Mouse (Mus musculus) embryonic facial prominence, embryonic 15.5 days (tissue): ENCODE data around the gene Stard3. TPM values are rescaled to one million over a fixed set of nuclear protein-coding genes. Genes with fewer than 3 reads are reported as not detected.

Source experiments
- ATAC-seq: fragments of 200-750 bp; cut with Nextera tagmentation; 2 replicates; pipeline ENCODE4 v1.8.0; 2017; ENCODE audit warnings: low read depth, moderate TSS enrichment; ENCODE audit not compliant: insufficient number of reproducible peaks, low FRiP score, low TSS enrichment
- H3K27ac ChIP-seq: fragments of 300-500 bp; sonication (generic); replicated peaks from 2 replicates; pipeline ENCODE4 v1.5.1; 2015; ENCODE audit warnings: mild to moderate bottlenecking, inconsistent platforms
- H3K27me3 ChIP-seq: fragments of 300-500 bp; sonication (generic); 2 replicates; pipeline ENCODE4 v1.6.1; 2015; ENCODE audit warnings: inconsistent platforms
- H3K36me3 ChIP-seq: fragments of 300-500 bp; sonication (generic); 2 replicates; pipeline ENCODE4 v1.6.1; 2015; ENCODE audit warnings: mild to moderate bottlenecking, inconsistent platforms
- H3K4me1 ChIP-seq: fragments of 300-500 bp; sonication (generic); 2 replicates; pipeline ENCODE4 v1.6.1; 2015; ENCODE audit warnings: inconsistent platforms
- H3K4me2 ChIP-seq: fragments of 300-500 bp; sonication (generic); replicated peaks from 2 replicates; pipeline ENCODE4 v1.6.1; 2015; ENCODE audit warnings: mild to moderate bottlenecking, inconsistent platforms
- H3K4me3 ChIP-seq: fragments of 300-500 bp; sonication (generic); replicated peaks from 2 replicates; pipeline ENCODE4 v1.5.1; 2015; ENCODE audit warnings: mild to moderate bottlenecking, inconsistent platforms
- H3K9ac ChIP-seq: fragments of 300-500 bp; sonication (generic); 2 replicates; pipeline ENCODE4 v1.6.1; 2015; ENCODE audit warnings: inconsistent platforms
- H3K9me3 ChIP-seq: fragments of 300-500 bp; sonication (generic); replicated peaks from 2 replicates; pipeline ENCODE4 v1.6.1; 2016; ENCODE audit warnings: inconsistent platforms
- WGBS: fragments of 180-500 bp; shearing (Covaris S2); methylation state at CpG from one replicate; pipeline ENCODE4 v1.1.7; 2015; 5-methylcytosine and 5-hydroxymethylcytosine counted together
- polyA plus RNA-seq: library from polyadenylated mRNA; unstranded; fragments of >200 nt; fragmentation: Nextera tagmentation; extraction: Ambion mirVana; gene quantifications from 2 replicates; pipeline ENCODE4 v1.2.1, GENCODE M21; 2015

The Stard3 gene
- polyA plus RNA-seq, 1 experiment from 2014 or later = 41.0 TPM

- 12% methylated on average over 8 of the region's 8 CpGs for WGBS
Measured at GRCm38 (mm10) chr11:98392034-98392433, 33.9 kb downstream of the Stard3 start.

GRCm38 (mm10) chr11:98392645-98393044 lies 34.5 kb downstream of the Stard3 start:
- Histone ChIP-seq H3K9ac (no peak overlapping the region), H3K27me3 (peaks cover 8% of the 10 kb centered on the region), H3K4me2 (peak overlapping the region; percentile 6; the same call in 1 of the 2 replicates), H3K36me3 (no peaks in the 10 kb centered on the region), H3K9me3 (no peaks in the 10 kb centered on the region), H3K4me3 (no peak overlapping the region), H3K4me1 (peaks cover 45% of the 10 kb centered on the region), H3K27ac (peak overlapping the region; percentile 88)
- WGBS = 42% methylated on average over 4 of the region's 4 CpGs
- ATAC-seq = no peak

More at GRCm38 (mm10) chr11:98392034-98392433, 33.9 kb downstream of the Stard3 start:
- H3K27ac ChIP-seq = peak overlapping the region; percentile 88
- peaks cover 48% of the 10 kb centered on the region for H3K4me1 ChIP-seq
- no peak overlapping the region for H3K9ac ChIP-seq
- H3K4me2 ChIP-seq = peak overlapping the region; percentile 8; the same call in 1 of the 2 replicates
- H3K4me3 ChIP-seq = no peak overlapping the region
- no peaks in the 10 kb centered on the region for H3K9me3 ChIP-seq
- peak; percentile 39 for ATAC-seq
- peaks cover 14% of the 10 kb centered on the region for H3K27me3 ChIP-seq
- H3K36me3 ChIP-seq = no peaks in the 10 kb centered on the region

GRCm38 (mm10) chr11:98393317-98393716 lies 35.1 kb downstream of the Stard3 start:
- Histone ChIP-seq H3K27ac (peak overlapping the region; percentile 88), H3K9me3 (no peaks in the 10 kb centered on the region), H3K4me2 (peak overlapping the region; percentile 6; the same call in 1 of the 2 replicates), H3K4me3 (no peak overlapping the region), H3K27me3 (peaks cover 1% of the 10 kb centered on the region), H3K36me3 (no peaks in the 10 kb centered on the region), H3K4me1 (peaks cover 45% of the 10 kb centered on the region), H3K9ac (no peak overlapping the region)
- ATAC-seq = peak; percentile 9; the same call in 1 of the 2 replicates
- 65% methylated on average over 6 of the region's 6 CpGs for WGBS

DNA sequence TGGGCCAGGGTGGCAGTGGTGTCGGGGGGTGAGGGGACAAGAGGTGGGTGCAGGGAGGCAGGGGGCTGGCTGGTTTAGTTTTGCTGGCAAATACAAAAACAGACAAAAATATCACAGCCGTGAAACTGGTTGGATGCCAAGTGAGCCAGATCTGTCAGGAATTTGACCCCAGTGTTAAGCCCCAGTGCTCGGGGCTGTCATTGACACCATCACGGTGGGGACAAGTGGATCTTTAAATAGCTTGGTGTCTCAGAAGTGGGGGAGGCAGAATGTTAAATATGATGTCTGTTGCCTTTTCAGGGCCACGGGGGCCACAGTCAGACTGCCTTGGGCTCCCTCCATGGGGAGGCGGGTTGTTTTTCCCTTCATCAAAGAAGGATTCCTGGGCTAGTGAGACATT lies 36.1 kb downstream of the Stard3 start:
- Histone ChIP-seq H3K4me2 (no peak overlapping the region), H3K27ac (peak overlapping the region; percentile 88), H3K4me1 (peaks cover 41% of the 10 kb centered on the region), H3K36me3 (no peaks in the 10 kb centered on the region), H3K9ac (no peak overlapping the region), H3K4me3 (no peak overlapping the region), H3K27me3 (no peaks in the 10 kb centered on the region; the same call in 1 of the 2 replicates), H3K9me3 (no peaks in the 10 kb centered on the region)
- 32% methylated on average over 6 of the region's 6 CpGs for WGBS
- ATAC-seq = no peak

GRCm38 (mm10) chr11:98395041-98395440 lies 36.9 kb downstream of the Stard3 start:
- no peak overlapping the region for H3K4me2 ChIP-seq
- no peak for ATAC-seq
- no peaks in the 10 kb centered on the region for H3K36me3 ChIP-seq
- no peaks in the 10 kb centered on the region; the same call in 1 of the 2 replicates for H3K27me3 ChIP-seq
- no peak overlapping the region for H3K4me3 ChIP-seq
- WGBS = 44% methylated on average over 4 of the region's 4 CpGs
- no peak overlapping the region for H3K9ac ChIP-seq
- H3K9me3 ChIP-seq = no peaks in the 10 kb centered on the region
- peak overlapping the region; percentile 88; the same call in 1 of the 2 replicates for H3K27ac ChIP-seq
- peaks cover 47% of the 10 kb centered on the region for H3K4me1 ChIP-seq

- 89% methylated on average over 7 of the region's 7 CpGs for WGBS
- H3K4me2 ChIP-seq = no peak overlapping the region
- no peak overlapping the region for H3K4me3 ChIP-seq
Measured at GRCm38 (mm10) chr11:98397946-98398345, 39.8 kb downstream of the Stard3 start.

DNA sequence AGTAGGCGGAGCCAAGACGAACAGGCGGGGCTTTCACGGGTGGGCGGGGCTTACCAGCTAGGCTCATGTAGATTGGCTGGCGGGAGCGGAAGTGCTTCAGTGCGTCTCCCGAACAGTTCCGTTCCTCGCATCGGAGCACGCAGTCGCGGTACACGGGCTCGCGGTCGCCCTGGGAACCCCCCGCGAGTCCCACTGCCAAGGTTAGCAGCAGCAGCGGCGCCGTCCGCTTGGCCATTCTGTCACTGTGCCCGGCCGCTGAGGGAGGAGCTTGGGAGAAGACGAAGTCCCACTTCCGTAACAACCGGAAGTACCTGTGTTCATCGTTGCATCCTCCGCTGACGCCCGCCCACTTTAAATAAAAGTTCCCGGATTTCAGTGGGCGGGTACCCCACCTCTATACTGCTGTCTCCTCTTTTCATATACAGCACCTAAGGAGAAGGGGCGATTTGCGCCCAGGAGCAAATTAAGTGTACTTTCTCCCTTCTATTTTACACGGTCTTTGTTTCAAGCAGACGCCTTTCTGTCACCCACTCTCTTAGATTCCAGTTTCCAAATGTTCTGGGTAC lies 42.1 kb downstream of the Stard3 start, which contains the start of gene Pgap3:
Pgap3 (minus strand) TSS at position 330 of the 566 bp plus-strand sequence.
- Histone ChIP-seq H3K9me3 (no peaks in the 10 kb centered on the region), H3K27me3 (no peaks in the 10 kb centered on the region; the same call in 1 of the 2 replicates), H3K36me3 (no peaks in the 10 kb centered on the region), H3K27ac (peak within 1 kb of the TSS; percentile 96), H3K4me3 (peak within 1 kb of the TSS; percentile 70), H3K4me2 (peak within 1 kb of the TSS; percentile 63), H3K9ac (peak within 1 kb of the TSS; percentile 60; the same call in 1 of the 2 replicates), H3K4me1 (peaks cover 14% of the 10 kb centered on the region)
- WGBS = under 1% methylated on average over 40 of the region's 40 CpGs
- peak; percentile 90 for ATAC-seq

More at GRCm38 (mm10) chr11:98397946-98398345, 39.8 kb downstream of the Stard3 start:
- peaks cover 36% of the 10 kb centered on the region for H3K4me1 ChIP-seq
- no peaks in the 10 kb centered on the region for H3K27me3 ChIP-seq
- no peaks in the 10 kb centered on the region for H3K36me3 ChIP-seq
- no peak for ATAC-seq
- no peak overlapping the region for H3K27ac ChIP-seq
- H3K9ac ChIP-seq = no peak overlapping the region
- H3K9me3 ChIP-seq = no peaks in the 10 kb centered on the region

GRCm38 (mm10) chr11:98400816-98401215 lies 42.6 kb downstream of the Stard3 start:
- H3K4me1 ChIP-seq = peaks cover 13% of the 10 kb centered on the region
- no peaks in the 10 kb centered on the region; the same call in 1 of the 2 replicates for H3K27me3 ChIP-seq
- no peaks in the 10 kb centered on the region for H3K36me3 ChIP-seq
- 52% methylated on average over 3 of the region's 3 CpGs for WGBS
- H3K4me3 ChIP-seq = peak overlapping the region; percentile 70
- H3K27ac ChIP-seq = 0 out of 2 replicates have a peak overlapping the region, but pooled peaks have one; percentile 96
- peak overlapping the region; percentile 63 for H3K4me2 ChIP-seq
- H3K9ac ChIP-seq = peak overlapping the region; percentile 60; the same call in 1 of the 2 replicates
- ATAC-seq = no peak
- H3K9me3 ChIP-seq = no peaks in the 10 kb centered on the region

DNA sequence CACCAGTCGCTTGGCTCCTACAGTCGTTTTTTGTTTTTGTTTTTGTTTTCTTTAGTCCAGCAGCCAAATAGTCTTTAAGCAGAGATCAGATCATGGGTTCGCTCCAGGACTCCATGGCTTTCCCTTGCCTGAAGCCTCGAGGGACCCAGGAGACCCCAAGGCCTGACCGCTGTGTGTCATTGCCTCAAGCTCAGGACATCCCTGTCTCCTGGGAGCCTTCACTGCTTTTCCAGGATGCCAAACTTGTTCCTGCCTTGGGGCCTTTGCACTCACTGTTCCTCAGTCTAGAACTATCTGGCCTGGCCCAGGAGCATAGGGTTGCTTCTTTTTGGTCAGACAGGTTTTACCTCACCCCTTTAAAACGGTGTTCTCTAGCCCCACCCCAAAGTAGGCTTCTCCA lies 48.5 kb downstream of the Stard3 start:
- no peak overlapping the region for H3K4me3 ChIP-seq

DNA sequence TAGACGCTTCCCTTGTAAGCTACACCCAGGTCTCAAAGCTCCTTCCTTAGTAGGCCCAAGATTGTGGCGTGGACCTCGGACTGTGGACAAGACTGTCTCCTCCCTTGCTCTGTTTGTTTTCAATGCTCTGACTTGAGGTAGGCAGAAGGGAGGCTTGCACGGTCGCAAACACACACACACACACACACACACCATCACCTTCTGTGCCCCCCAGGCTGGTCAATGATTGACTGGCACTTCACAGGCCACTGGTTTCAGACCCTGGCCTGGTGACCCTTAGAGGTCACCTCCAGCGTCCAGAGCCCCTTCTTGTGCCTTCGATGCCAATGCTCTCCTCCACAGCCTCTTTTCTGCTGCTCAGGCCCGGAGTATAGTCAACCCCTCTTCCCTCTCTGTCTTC lies 50.7 kb downstream of the Stard3 start:
- H3K27ac ChIP-seq = 0 out of 2 replicates have a peak overlapping the region, but pooled peaks have one; percentile 48
- H3K27me3 ChIP-seq = no peaks in the 10 kb centered on the region
- H3K4me3 ChIP-seq = peak overlapping the region; percentile 16
- peak overlapping the region; percentile 37 for H3K4me2 ChIP-seq
- 43% methylated on average over 8 of the region's 8 CpGs for WGBS
- H3K36me3 ChIP-seq = no peaks in the 10 kb centered on the region
- peaks cover 36% of the 10 kb centered on the region for H3K4me1 ChIP-seq
- no peak for ATAC-seq
- no peak overlapping the region for H3K9ac ChIP-seq
- H3K9me3 ChIP-seq = no peaks in the 10 kb centered on the region

More for the DNA sequence above, 48.5 kb downstream of the Stard3 start:
- H3K9me3 ChIP-seq = no peaks in the 10 kb centered on the region
- H3K4me1 ChIP-seq = peaks cover 26% of the 10 kb centered on the region
- no peak for ATAC-seq
- 59% methylated on average over 6 of the region's 6 CpGs for WGBS
- no peak overlapping the region for H3K9ac ChIP-seq
- 0 out of 2 replicates have a peak overlapping the region, but pooled peaks have one; percentile 12 for H3K27ac ChIP-seq
- no peaks in the 10 kb centered on the region for H3K36me3 ChIP-seq
- no peaks in the 10 kb centered on the region; the same call in 1 of the 2 replicates for H3K27me3 ChIP-seq
- no peak overlapping the region for H3K4me2 ChIP-seq

DNA sequence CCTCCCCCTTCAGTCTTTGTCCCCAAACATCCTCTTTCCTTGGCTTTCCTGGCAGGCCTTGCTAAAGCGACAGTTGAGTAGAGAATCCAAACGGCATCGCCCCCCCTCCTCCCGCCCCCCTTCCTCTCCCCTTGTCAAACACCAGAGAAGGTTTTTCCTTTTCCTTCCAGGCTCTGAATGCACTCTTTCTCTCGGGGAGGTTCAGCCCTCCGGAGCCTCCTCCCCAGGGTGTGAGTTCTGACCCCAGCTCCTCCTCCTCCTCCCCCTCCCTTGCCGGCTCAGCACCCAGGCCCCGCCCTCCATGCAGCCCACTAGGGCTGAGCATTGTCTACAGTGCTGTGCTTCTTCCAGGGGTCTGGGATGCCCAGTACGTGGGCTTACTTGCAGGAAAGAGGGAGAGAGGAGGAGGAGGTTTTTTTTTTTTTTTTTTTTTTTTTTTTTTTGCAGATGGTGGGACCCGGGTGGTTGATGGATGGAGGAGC lies 51.2 kb downstream of the Stard3 start:
- Histone ChIP-seq H3K9ac (no peak overlapping the region), H3K27me3 (no peaks in the 10 kb centered on the region), H3K4me3 (peak overlapping the region; percentile 16), H3K4me2 (peak overlapping the region; percentile 37), H3K27ac (peak overlapping the region; percentile 48; the same call in 1 of the 2 replicates), H3K36me3 (no peaks in the 10 kb centered on the region), H3K4me1 (peaks cover 41% of the 10 kb centered on the region), H3K9me3 (no peaks in the 10 kb centered on the region)
- WGBS = 2% methylated on average over 10 of the region's 10 CpGs
- ATAC-seq = peak; percentile 53
